Mouse (Mus musculus): Measurements from ENCODE around the gene Mink1.

DNA sequence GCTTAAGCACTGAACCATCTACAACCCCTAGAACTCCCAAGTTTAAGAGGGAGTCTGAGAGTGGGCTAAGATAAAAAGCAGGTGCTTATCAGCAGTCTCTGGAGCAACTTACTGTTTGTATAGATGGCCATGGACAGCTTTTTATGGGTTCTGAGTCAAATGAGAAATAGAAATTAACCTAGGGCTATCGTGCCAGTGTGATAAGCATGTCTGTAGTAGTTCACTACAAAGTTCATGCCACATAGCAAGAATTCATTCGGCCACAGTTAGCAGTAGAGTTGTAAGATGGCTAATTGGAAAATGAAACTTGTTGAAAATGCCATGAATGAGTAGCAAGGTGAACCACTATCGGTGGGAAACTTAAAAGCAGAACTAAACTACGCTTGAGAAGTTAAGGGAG lies 85.8 kb downstream of the Mink1 start:
- no peak for TF ChIP-seq CTCF (IDR thresholded peaks at IDR 0.05; ENCODE audit: control insufficient read depth, insufficient read depth, low read length)
- TF ChIP-seq POLR2A (IDR thresholded peaks at IDR 0.05; ENCODE audit: borderline replicate concordance, control insufficient read depth, low read depth, low read length), result no peak

All from bone marrow, adult 2 months (tissue).